Mouse (Mus musculus): ENCODE measurements around the gene Sp140.

GRCm38 (mm10) chr1:85692281-85692680, 92.1 kb downstream of the Sp140 start:
- no peak for TF ChIP-seq CTCF (IDR thresholded peaks at IDR 0.05)
- no peak for TF ChIP-seq POLR2A (IDR thresholded peaks at IDR 0.05; ENCODE audit: insufficient read depth, low read depth, low read length)

All from heart, adult 2 months (tissue).